Mouse (Mus musculus) C2C12 (cell line): ENCODE data around the gene Smpd2. TPM values are rescaled to one million over a fixed set of nuclear protein-coding genes. Genes with fewer than 3 reads are reported as not detected.

Experiments
- H3K27me3 ChIP-seq: one replicate; pipeline ENCODE4 v1.6.1; 2011; ENCODE audit not compliant: control insufficient read depth, insufficient read depth, insufficient read length
- H3K36me3 ChIP-seq: one replicate; pipeline ENCODE4 v1.6.1; 2011; ENCODE audit not compliant: control insufficient read depth, insufficient read depth
- H3K4me3 ChIP-seq: one replicate; pipeline ENCODE4 v1.5.1; 2011; ENCODE audit warnings: mild to moderate bottlenecking, control low read depth; ENCODE audit not compliant: poor library complexity, insufficient read depth, severe bottlenecking
- H3K79me2 ChIP-seq: one replicate; pipeline ENCODE4 v1.6.1; 2011; ENCODE audit not compliant: control insufficient read depth, insufficient read depth
- H3K79me3 ChIP-seq: one replicate; pipeline ENCODE4 v1.6.1; 2011; ENCODE audit warnings: low read depth, control low read depth
- H3ac ChIP-seq: one replicate; pipeline ENCODE3; 2011; ENCODE audit warnings: low read depth; ENCODE audit not compliant: control insufficient read depth, insufficient read length
- CEBPB ChIP-seq: IDR thresholded peaks from one replicate; pipeline ENCODE4 v1.6.1; 2011; ENCODE audit warnings: low read depth, mild to moderate bottlenecking, control low read depth, moderate library complexity
- CTCF ChIP-seq: IDR thresholded peaks from one replicate; pipeline ENCODE4 v1.5.1; 2011; ENCODE audit not compliant: control insufficient read depth, insufficient read depth, insufficient read length
- FOSL1 ChIP-seq: IDR thresholded peaks from one replicate; pipeline ENCODE4 v1.8.0; 2011; ENCODE audit warnings: mild to moderate bottlenecking, low read length; ENCODE audit not compliant: poor library complexity, insufficient read depth, severe bottlenecking
- MAX ChIP-seq: IDR thresholded peaks from one replicate; pipeline ENCODE4 v1.6.1; 2011; ENCODE audit warnings: mild to moderate bottlenecking, control low read depth
- MYOD1 ChIP-seq: IDR thresholded peaks from one replicate; pipeline ENCODE4 v1.6.1; 2011; ENCODE audit warnings: low read depth; ENCODE audit not compliant: control insufficient read depth, insufficient read length
- MYOG ChIP-seq: IDR thresholded peaks from one replicate; pipeline ENCODE4 v1.6.1; 2011; ENCODE audit not compliant: control insufficient read depth, insufficient read length; ENCODE audit errors: extremely low read depth
- USF1 ChIP-seq: IDR thresholded peaks from one replicate; pipeline ENCODE4 v1.6.1; 2011; ENCODE audit warnings: low read depth, mild to moderate bottlenecking, control low read depth, moderate library complexity
- polyA plus RNA-seq: library from polyadenylated mRNA; unstranded; fragments of >200 nt; fragmentation: generic; extraction: Trizol; gene quantifications from one replicate; pipeline ENCODE4 v1.2.1, GENCODE M21; 2012; ENCODE audit warnings: missing spikeins

Gene Smpd2
- polyA plus RNA-seq, 1 experiment = 20.7 TPM

- H3K27me3 ChIP-seq = no peaks in the 10 kb centered on the region
- H3K4me3 ChIP-seq = no peak overlapping the region
- TF ChIP-seq CTCF (no peak), MAX (no peak), MYOG (no peak), FOSL1 (no peak), MYOD1 (no peak), CEBPB (no peak), USF1 (no peak)
- H3K79me3 ChIP-seq = no peaks in the 10 kb centered on the region
- H3ac ChIP-seq = no peak overlapping the region
- H3K36me3 ChIP-seq = peaks cover 53% of the 10 kb centered on the region
- no peaks in the 10 kb centered on the region for H3K79me2 ChIP-seq
These were observed 29.7 kb downstream of the Smpd2 start for GRCm38 (mm10) chr10:41460501-41460900.

DNA sequence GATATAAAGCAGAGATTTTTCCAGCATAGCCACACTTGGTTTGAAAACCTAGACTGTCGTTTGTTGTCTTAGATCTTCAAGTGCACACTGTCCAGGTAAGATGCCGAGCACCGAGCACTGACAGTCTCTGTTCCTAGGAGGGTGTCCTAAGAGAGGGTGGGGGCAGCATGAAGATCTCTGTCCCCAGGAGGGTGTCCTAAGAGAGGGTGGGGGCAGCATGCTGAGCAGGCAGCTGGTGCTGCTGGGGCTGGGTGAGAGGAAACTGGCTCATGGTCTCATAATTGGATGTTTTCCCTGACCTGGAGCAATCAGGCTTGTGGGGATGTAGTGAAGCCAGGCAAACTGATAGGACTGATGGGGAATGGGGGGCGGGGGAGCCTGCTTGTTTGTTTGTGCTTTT lies 30.2 kb downstream of the Smpd2 start:
- Histone ChIP-seq H3K36me3 (peaks cover 55% of the 10 kb centered on the region), H3ac (no peak overlapping the region), H3K4me3 (no peak overlapping the region), H3K79me2 (no peaks in the 10 kb centered on the region), H3K79me3 (no peaks in the 10 kb centered on the region), H3K27me3 (no peaks in the 10 kb centered on the region)
- TF ChIP-seq MAX = no peak

- no peak for TF ChIP-seq MYOD1
- no peak for TF ChIP-seq CTCF
- TF ChIP-seq CEBPB = no peak
- Histone ChIP-seq H3K79me2 (peaks cover 21% of the 10 kb centered on the region), H3ac (no peak overlapping the region), H3K79me3 (peaks cover 8% of the 10 kb centered on the region), H3K36me3 (peaks cover 24% of the 10 kb centered on the region), H3K4me3 (no peak overlapping the region), H3K27me3 (no peaks in the 10 kb centered on the region)
These were observed 37.4 kb downstream of the Smpd2 start for GRCm38 (mm10) chr10:41452791-41453190.

DNA sequence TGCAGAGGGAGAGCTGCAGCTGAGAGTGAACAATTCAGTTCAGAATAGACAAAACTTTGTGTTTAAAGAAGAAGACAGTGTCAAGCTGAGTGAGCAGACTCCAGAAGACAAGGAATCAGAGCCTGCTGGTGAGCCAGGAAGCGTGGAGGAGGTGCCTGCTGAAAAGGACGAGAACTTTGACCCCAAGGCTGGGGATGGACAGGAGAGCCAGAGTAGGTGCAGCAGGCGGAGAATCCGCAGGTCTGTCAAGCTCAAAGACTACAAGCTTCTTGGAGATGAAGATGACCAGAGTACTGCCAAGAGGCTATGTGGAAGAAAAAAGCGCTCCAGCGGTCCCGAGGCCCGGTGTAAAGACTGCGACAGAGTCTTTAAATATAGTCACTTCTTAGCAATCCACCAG lies 38.5 kb downstream of the Smpd2 start:
- Histone ChIP-seq H3K27me3 (no peaks in the 10 kb centered on the region), H3K36me3 (peaks cover 17% of the 10 kb centered on the region)

GRCm38 (mm10) chr10:41450780-41451522 lies 39.2 kb downstream of the Smpd2 start:
- Histone ChIP-seq H3ac (peak overlapping the region; percentile 99), H3K79me3 (peaks cover 8% of the 10 kb centered on the region), H3K36me3 (peaks cover 10% of the 10 kb centered on the region), H3K4me3 (peak overlapping the region; percentile 82), H3K79me2 (peaks cover 21% of the 10 kb centered on the region), H3K27me3 (peaks cover 6% of the 10 kb centered on the region)
- TF ChIP-seq CTCF (no peak), MAX (no peak), CEBPB (no peak), MYOD1 (no peak), MYOG (no peak), FOSL1 (no peak), USF1 (no peak)

More for the DNA sequence above, 38.5 kb downstream of the Smpd2 start:
- Histone ChIP-seq H3ac (no peak overlapping the region), H3K4me3 (no peak overlapping the region), H3K79me2 (peaks cover 21% of the 10 kb centered on the region), H3K79me3 (peaks cover 8% of the 10 kb centered on the region)
- no peak for TF ChIP-seq FOSL1
- TF ChIP-seq CEBPB = no peak

GRCm38 (mm10) chr10:41450137-41450670 lies 40.0 kb downstream of the Smpd2 start, which contains the start of gene Zbtb24:
Gene Zbtb24, plus strand, starts transcription at chr10:41450383.
- TF ChIP-seq MYOG (no peak), USF1 (peak; percentile 99), FOSL1 (no peak), MAX (peak; percentile 61), MYOD1 (no peak), CEBPB (no peak), CTCF (no peak)
- peaks cover 8% of the 10 kb centered on the region for H3K79me3 ChIP-seq
- peak within 1 kb of the TSS; percentile 99 for H3ac ChIP-seq
- H3K4me3 ChIP-seq = peak within 1 kb of the TSS; percentile 82
- H3K27me3 ChIP-seq = peaks cover 6% of the 10 kb centered on the region
- peaks cover 2% of the 10 kb centered on the region for H3K36me3 ChIP-seq
- peaks cover 21% of the 10 kb centered on the region for H3K79me2 ChIP-seq
